Mouse (Mus musculus) embryonic facial prominence, embryonic 15.5 days (tissue): Measurements from ENCODE around the gene Sp6. TPM values are rescaled to one million over a fixed set of nuclear protein-coding genes. Genes with fewer than 3 reads are reported as not detected.

Experiments used
- ATAC-seq: fragments of 200-750 bp; cut with Nextera tagmentation; 2 replicates; pipeline ENCODE4 v1.8.0; 2017; ENCODE audit warnings: low read depth, moderate TSS enrichment; ENCODE audit not compliant: insufficient number of reproducible peaks, low FRiP score, low TSS enrichment
- H3K27ac ChIP-seq: fragments of 300-500 bp; sonication (generic); replicated peaks from 2 replicates; pipeline ENCODE4 v1.5.1; 2015; ENCODE audit warnings: mild to moderate bottlenecking, inconsistent platforms
- H3K27me3 ChIP-seq: fragments of 300-500 bp; sonication (generic); 2 replicates; pipeline ENCODE4 v1.6.1; 2015; ENCODE audit warnings: inconsistent platforms
- H3K36me3 ChIP-seq: fragments of 300-500 bp; sonication (generic); 2 replicates; pipeline ENCODE4 v1.6.1; 2015; ENCODE audit warnings: mild to moderate bottlenecking, inconsistent platforms
- H3K4me1 ChIP-seq: fragments of 300-500 bp; sonication (generic); 2 replicates; pipeline ENCODE4 v1.6.1; 2015; ENCODE audit warnings: inconsistent platforms
- H3K4me2 ChIP-seq: fragments of 300-500 bp; sonication (generic); replicated peaks from 2 replicates; pipeline ENCODE4 v1.6.1; 2015; ENCODE audit warnings: mild to moderate bottlenecking, inconsistent platforms
- H3K4me3 ChIP-seq: fragments of 300-500 bp; sonication (generic); replicated peaks from 2 replicates; pipeline ENCODE4 v1.5.1; 2015; ENCODE audit warnings: mild to moderate bottlenecking, inconsistent platforms
- H3K9ac ChIP-seq: fragments of 300-500 bp; sonication (generic); 2 replicates; pipeline ENCODE4 v1.6.1; 2015; ENCODE audit warnings: inconsistent platforms
- H3K9me3 ChIP-seq: fragments of 300-500 bp; sonication (generic); replicated peaks from 2 replicates; pipeline ENCODE4 v1.6.1; 2016; ENCODE audit warnings: inconsistent platforms
- WGBS: fragments of 180-500 bp; shearing (Covaris S2); methylation state at CpG from one replicate; pipeline ENCODE4 v1.1.7; 2015; 5-methylcytosine and 5-hydroxymethylcytosine counted together
- polyA plus RNA-seq: library from polyadenylated mRNA; unstranded; fragments of >200 nt; fragmentation: Nextera tagmentation; extraction: Ambion mirVana; gene quantifications from 2 replicates; pipeline ENCODE4 v1.2.1, GENCODE M21; 2015

The Sp6 gene
- polyA plus RNA-seq, 1 experiment from 2014 or later, result 26.7 TPM

GRCm38 (mm10) chr11:96974813-96975212 lies 38.4 kb upstream of the Sp6 start:
- H3K27me3 ChIP-seq, result no peaks in the 10 kb centered on the region
- WGBS, result 71% methylated on average over 5 of the region's 5 CpGs
- peaks cover 70% of the 10 kb centered on the region for H3K4me1 ChIP-seq
- H3K36me3 ChIP-seq, result no peaks in the 10 kb centered on the region
- no peak for ATAC-seq
- H3K4me3 ChIP-seq, result no peak overlapping the region
- no peaks in the 10 kb centered on the region for H3K9me3 ChIP-seq
- H3K4me2 ChIP-seq, result no peak overlapping the region
- H3K27ac ChIP-seq, result 0 out of 2 replicates have a peak overlapping the region, but pooled peaks have one; percentile 17
- H3K9ac ChIP-seq, result no peak overlapping the region

GRCm38 (mm10) chr11:96975511-96976378 lies 37.4 kb upstream of the Sp6 start:
- H3K9ac ChIP-seq, result peak overlapping the region; percentile 77; the same call in 1 of the 2 replicates
- H3K9me3 ChIP-seq, result no peaks in the 10 kb centered on the region
- peak overlapping the region; percentile 64 for H3K4me3 ChIP-seq
- H3K4me1 ChIP-seq, result peaks cover 61% of the 10 kb centered on the region
- no peaks in the 10 kb centered on the region for H3K36me3 ChIP-seq
- peak overlapping the region; percentile 58 for H3K4me2 ChIP-seq
- H3K27me3 ChIP-seq, result no peaks in the 10 kb centered on the region
- H3K27ac ChIP-seq, result peak overlapping the region; percentile 93
- no peak for ATAC-seq
- 71% methylated on average over 10 of the region's 10 CpGs for WGBS

GRCm38 (mm10) chr11:96976379-96976687 lies 36.9 kb upstream of the Sp6 start:
- no peaks in the 10 kb centered on the region for H3K36me3 ChIP-seq
- H3K9me3 ChIP-seq, result no peaks in the 10 kb centered on the region
- H3K27me3 ChIP-seq, result no peaks in the 10 kb centered on the region
- WGBS, result 26% methylated on average over 3 of the region's 3 CpGs
- peak overlapping the region; percentile 93 for H3K27ac ChIP-seq
- peak overlapping the region; percentile 64 for H3K4me3 ChIP-seq
- H3K9ac ChIP-seq, result peak overlapping the region; percentile 77
- peaks cover 55% of the 10 kb centered on the region for H3K4me1 ChIP-seq
- H3K4me2 ChIP-seq, result peak overlapping the region; percentile 58
- ATAC-seq, result no peak

- Histone ChIP-seq H3K27ac (peak overlapping the region; percentile 93), H3K4me3 (peak overlapping the region; percentile 64), H3K27me3 (no peaks in the 10 kb centered on the region), H3K9ac (peak overlapping the region; percentile 77), H3K4me1 (peaks cover 50% of the 10 kb centered on the region), H3K4me2 (peak overlapping the region; percentile 58), H3K9me3 (no peaks in the 10 kb centered on the region), H3K36me3 (no peaks in the 10 kb centered on the region)
- WGBS, result under 1% methylated on average over 48 of the region's 50 CpGs
- ATAC-seq, result peak; percentile 79
These were observed 36.1 kb upstream of the Sp6 start for GRCm38 (mm10) chr11:96976911-96977591.

GRCm38 (mm10) chr11:96977606-96978400 lies 35.4 kb upstream of the Sp6 start:
- Histone ChIP-seq H3K4me1 (peaks cover 49% of the 10 kb centered on the region), H3K27me3 (no peaks in the 10 kb centered on the region), H3K36me3 (no peaks in the 10 kb centered on the region), H3K4me3 (peak overlapping the region; percentile 64), H3K9me3 (no peaks in the 10 kb centered on the region), H3K9ac (peak overlapping the region; percentile 77), H3K4me2 (peak overlapping the region; percentile 80), H3K27ac (peak overlapping the region; percentile 93)
- WGBS, result under 1% methylated on average over 45 of the region's 45 CpGs
- ATAC-seq, result peak; percentile 96

- H3K4me2 ChIP-seq, result peak overlapping the region; percentile 80
- no peak for ATAC-seq
- 0 out of 2 replicates have a peak, but pooled peaks cover 3% of the 10 kb centered on the region for H3K27me3 ChIP-seq
- WGBS, result 26% methylated on average over 17 of the region's 17 CpGs
- H3K9ac ChIP-seq, result peak overlapping the region; percentile 73
- no peaks in the 10 kb centered on the region for H3K36me3 ChIP-seq
- H3K4me3 ChIP-seq, result peak overlapping the region; percentile 64
- H3K9me3 ChIP-seq, result no peaks in the 10 kb centered on the region
- peaks cover 41% of the 10 kb centered on the region for H3K4me1 ChIP-seq
- H3K27ac ChIP-seq, result peak overlapping the region; percentile 92
These were observed 34.6 kb upstream of the Sp6 start for GRCm38 (mm10) chr11:96978401-96979246.

GRCm38 (mm10) chr11:96979329-96979728 lies 33.9 kb upstream of the Sp6 start:
- Histone ChIP-seq H3K4me3 (no peak overlapping the region), H3K9ac (no peak overlapping the region), H3K4me2 (no peak overlapping the region), H3K27me3 (0 out of 2 replicates have a peak, but pooled peaks cover 7% of the 10 kb centered on the region), H3K36me3 (no peaks in the 10 kb centered on the region), H3K9me3 (no peaks in the 10 kb centered on the region), H3K4me1 (peaks cover 33% of the 10 kb centered on the region), H3K27ac (no peak overlapping the region)
- 78% methylated on average over 7 of the region's 7 CpGs for WGBS
- ATAC-seq, result no peak

GRCm38 (mm10) chr11:96980021-96980420 lies 33.2 kb upstream of the Sp6 start:
- Histone ChIP-seq H3K36me3 (no peaks in the 10 kb centered on the region), H3K27me3 (peaks cover 10% of the 10 kb centered on the region), H3K4me2 (no peak overlapping the region), H3K9me3 (no peaks in the 10 kb centered on the region), H3K4me3 (no peak overlapping the region), H3K27ac (peak overlapping the region; percentile 61; the same call in 1 of the 2 replicates), H3K9ac (no peak overlapping the region), H3K4me1 (peaks cover 31% of the 10 kb centered on the region)
- no peak for ATAC-seq
- 62% methylated on average over 5 of the region's 5 CpGs for WGBS

- no peak overlapping the region for H3K27ac ChIP-seq
- H3K36me3 ChIP-seq, result no peaks in the 10 kb centered on the region
- H3K9me3 ChIP-seq, result no peaks in the 10 kb centered on the region
- no peak overlapping the region for H3K4me2 ChIP-seq
- ATAC-seq, result no peak
- H3K4me3 ChIP-seq, result no peak overlapping the region
- H3K27me3 ChIP-seq, result peaks cover 16% of the 10 kb centered on the region
- WGBS, result 74% methylated on average over 15 of the region's 15 CpGs
- no peak overlapping the region for H3K9ac ChIP-seq
- peaks cover 16% of the 10 kb centered on the region for H3K4me1 ChIP-seq
These were observed 31.7 kb upstream of the Sp6 start for GRCm38 (mm10) chr11:96981461-96981860.

- Histone ChIP-seq H3K27me3 (peaks cover 16% of the 10 kb centered on the region), H3K4me2 (0 out of 2 replicates have a peak overlapping the region, but pooled peaks have one; percentile 15), H3K36me3 (no peaks in the 10 kb centered on the region), H3K4me3 (no peak overlapping the region), H3K27ac (no peak overlapping the region), H3K9me3 (no peaks in the 10 kb centered on the region), H3K9ac (no peak overlapping the region), H3K4me1 (peaks cover 14% of the 10 kb centered on the region)
- ATAC-seq, result no peak
- 3% methylated on average over 7 of the region's 7 CpGs for WGBS
These were observed 30.8 kb upstream of the Sp6 start for GRCm38 (mm10) chr11:96982355-96982754.
